Mouse (Mus musculus): ENCODE measurements around the gene Gm8159.
"Not testable (repeated sequence)": the region's sequence is repeated elsewhere in the genome, so short reads cannot be mapped to it uniquely, and the experiment has no call there.

DNA sequence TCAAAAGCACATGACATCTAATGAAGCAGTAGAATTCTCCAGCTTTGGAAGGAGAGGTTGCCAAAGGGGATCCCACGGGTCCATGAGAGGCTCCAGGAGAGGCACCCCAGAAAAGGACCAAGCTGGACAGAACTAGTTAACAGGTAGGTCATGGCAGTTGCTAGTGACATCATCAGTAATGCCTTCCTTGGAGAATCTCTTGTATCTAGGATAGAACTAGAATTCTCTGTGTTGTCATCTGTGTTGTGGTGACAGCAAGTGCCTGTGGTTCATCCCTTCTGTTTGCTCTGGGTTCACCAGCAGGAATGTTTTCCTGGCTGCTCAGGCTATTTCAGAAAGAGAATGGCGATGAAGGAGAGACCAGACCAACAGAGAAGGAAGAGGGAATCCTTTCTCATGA is 31.7 kb downstream of the Gm8159 start, which contains the start of gene Gm3239:
- not testable (repeated sequence) for TF ChIP-seq POLR2A (IDR thresholded peaks at IDR 0.05; ENCODE audit: borderline replicate concordance, control insufficient read depth, low read depth, low read length); CTCF (IDR thresholded peaks at IDR 0.05; ENCODE audit: control insufficient read depth, insufficient read depth, low read length)

Data from bone marrow, adult 2 months (tissue).